Mouse (Mus musculus) urinary bladder, postnatal 36 days (tissue): ENCODE data around the gene Stim2.
A peak's percentile ranks its signal among the peaks of the same experiment; 100 is the strongest.

ENCODE experiments used
- DNase-seq, 2 experiments: peaks; one replicate each; pipeline ENCODE4 v3.0.0; 2022; ENCODE audit warnings: low spot score in 2 of 2, mixed read lengths in 1 of 2

The Stim2 gene

GRCm38 (mm10) chr5:54049145-54049733, 50.9 kb downstream of the Stim2 start:
- DNase-seq = no peak

- DNase-seq = no peak
Measured at GRCm38 (mm10) chr5:54049940-54050339, 51.6 kb downstream of the Stim2 start.

GRCm38 (mm10) chr5:54051056-54051455, 52.8 kb downstream of the Stim2 start:
- DNase-seq = no peak

GRCm38 (mm10) chr5:54052205-54052604, 53.9 kb downstream of the Stim2 start:
- DNase-seq = no peak

GRCm38 (mm10) chr5:54053673-54054366, 55.5 kb downstream of the Stim2 start:
- DNase-seq = no peak

GRCm38 (mm10) chr5:54056266-54056665, 58.0 kb downstream of the Stim2 start:
- DNase-seq = no peak

GRCm38 (mm10) chr5:54059998-54060397, 61.7 kb downstream of the Stim2 start:
- peak in 1 of 2 experiments; percentile 9 for DNase-seq

- DNase-seq = no peak
Measured at GRCm38 (mm10) chr5:54062079-54062478, 63.8 kb downstream of the Stim2 start.

GRCm38 (mm10) chr5:54067591-54067990, 69.3 kb downstream of the Stim2 start:
- no peak for DNase-seq

GRCm38 (mm10) chr5:54070549-54070948, 72.2 kb downstream of the Stim2 start:
- DNase-seq = no peak

- no peak for DNase-seq
Measured at GRCm38 (mm10) chr5:54071288-54071687, 73.0 kb downstream of the Stim2 start.

GRCm38 (mm10) chr5:54071705-54072104, 73.4 kb downstream of the Stim2 start:
- no peak for DNase-seq

- DNase-seq = no peak
Measured at GRCm38 (mm10) chr5:54073291-54073690, 75.0 kb downstream of the Stim2 start.

GRCm38 (mm10) chr5:54079997-54080396, 81.7 kb downstream of the Stim2 start:
- DNase-seq = no peak

GRCm38 (mm10) chr5:54087912-54088311, 89.6 kb downstream of the Stim2 start:
- no peak for DNase-seq

- DNase-seq = no peak
Measured at GRCm38 (mm10) chr5:54098219-54098618, 99.9 kb downstream of the Stim2 start.

- DNase-seq = no peak
Measured at GRCm38 (mm10) chr5:54100916-54101315, 102.6 kb downstream of the Stim2 start.

GRCm38 (mm10) chr5:54101318-54101717, 103.0 kb downstream of the Stim2 start:
- no peak for DNase-seq

GRCm38 (mm10) chr5:54101960-54102359, 103.7 kb downstream of the Stim2 start:
- no peak for DNase-seq

- no peak for DNase-seq
Measured at GRCm38 (mm10) chr5:54106669-54107068, 108.4 kb downstream of the Stim2 start.

GRCm38 (mm10) chr5:54107069-54107468, 108.8 kb downstream of the Stim2 start:
- no peak for DNase-seq

GRCm38 (mm10) chr5:54109096-54109495, 110.8 kb downstream of the Stim2 start:
- no peak for DNase-seq

- DNase-seq = no peak
Measured at GRCm38 (mm10) chr5:54110789-54111188, 112.5 kb downstream of the Stim2 start.

- DNase-seq = peak; percentile 27 to 46
Measured at GRCm38 (mm10) chr5:54113284-54113683, 115.0 kb downstream of the Stim2 start.
